Mouse (Mus musculus) heart, adult 2 months (tissue): ENCODE data around the gene Slc27a1. TPM values are rescaled to one million over a fixed set of nuclear protein-coding genes. Genes with fewer than 3 reads are reported as not detected.

Source experiments
- DNase-seq, 2 experiments: peaks; one replicate each; pipeline ENCODE4 v3.0.0; 2021
- H3K27ac ChIP-seq: fragments of 200-600 bp; 2 replicates; pipeline ENCODE4 v1.8.1; 2022
- H3K27me3 ChIP-seq: fragments of 200-500 bp; 2 replicates; pipeline ENCODE4 v1.6.1; 2012; ENCODE audit warnings: mild to moderate bottlenecking, low read length, inconsistent platforms, mixed read lengths; ENCODE audit not compliant: control insufficient read depth, insufficient read depth
- H3K36me3 ChIP-seq: fragments of 200-500 bp; 2 replicates; pipeline ENCODE4 v1.6.1; 2012; ENCODE audit warnings: low read length, inconsistent platforms; ENCODE audit not compliant: control insufficient read depth, insufficient read depth
- H3K4me1 ChIP-seq: fragments of 200-500 bp; 2 replicates; pipeline ENCODE4 v1.6.1; 2011; ENCODE audit warnings: low read length; ENCODE audit not compliant: control insufficient read depth, insufficient read depth
- H3K4me3 ChIP-seq: fragments of 200-600 bp; 2 replicates; pipeline ENCODE4 v1.8.1; 2022
- H3K79me2 ChIP-seq: fragments of 200-500 bp; replicated peaks from 2 replicates; pipeline ENCODE4 v1.6.1; 2012; ENCODE audit warnings: mild to moderate bottlenecking, inconsistent platforms, low read length, moderate library complexity, mixed read lengths; ENCODE audit not compliant: control insufficient read depth, insufficient read depth
- H3K9ac ChIP-seq: fragments of 200-500 bp; 2 replicates; pipeline ENCODE4 v1.6.1; 2012; ENCODE audit warnings: low read depth, mild to moderate bottlenecking, control low read depth, inconsistent platforms, low read length, mixed read lengths
- CTCF ChIP-seq: fragments of 200-600 bp; IDR thresholded peaks from 2 replicates; pipeline ENCODE4 v1.8.1; 2022; ENCODE audit warnings: antibody characterized with exemption, mild to moderate bottlenecking, moderate library complexity
- EP300 ChIP-seq: fragments of 200-500 bp; IDR thresholded peaks from 2 replicates; pipeline ENCODE4 v1.6.1; 2011; ENCODE audit warnings: low read depth, low read length, control low read depth; ENCODE audit not compliant: insufficient read depth
- POLR2A ChIP-seq: fragments of 200-500 bp; IDR thresholded peaks from 2 replicates; pipeline ENCODE4 v1.6.1; 2011; ENCODE audit warnings: mild to moderate bottlenecking, low read depth, low read length, control low read depth; ENCODE audit not compliant: insufficient read depth
- WGBS: fragments of 180-500 bp; shearing (Covaris S2); methylation state at CpG from one replicate; pipeline ENCODE4 v1.1.7; 2018; 5-methylcytosine and 5-hydroxymethylcytosine counted together
- intact Hi-C: fragments of 180-260 bp; cut with DNase I; formaldehyde crosslinking; loops from one replicate; pipeline ENCODE4 v1.15.1; 2025
- polyA plus RNA-seq: library from polyadenylated mRNA; depleted of rRNA; stranded (reverse); fragments of >200 nt; gene quantifications from 2 replicates; pipeline ENCODE4 v1.2.3, GENCODE M21; 2012
- total RNA-seq, 2 experiments: library from RNA; stranded (reverse); gene quantifications; 2 replicates each; pipeline ENCODE4 v1.2.3; 2021

The Slc27a1 gene
- total and polyA plus RNA-seq, 3 experiments = 159 to 227 (median 191) TPM

DNA sequence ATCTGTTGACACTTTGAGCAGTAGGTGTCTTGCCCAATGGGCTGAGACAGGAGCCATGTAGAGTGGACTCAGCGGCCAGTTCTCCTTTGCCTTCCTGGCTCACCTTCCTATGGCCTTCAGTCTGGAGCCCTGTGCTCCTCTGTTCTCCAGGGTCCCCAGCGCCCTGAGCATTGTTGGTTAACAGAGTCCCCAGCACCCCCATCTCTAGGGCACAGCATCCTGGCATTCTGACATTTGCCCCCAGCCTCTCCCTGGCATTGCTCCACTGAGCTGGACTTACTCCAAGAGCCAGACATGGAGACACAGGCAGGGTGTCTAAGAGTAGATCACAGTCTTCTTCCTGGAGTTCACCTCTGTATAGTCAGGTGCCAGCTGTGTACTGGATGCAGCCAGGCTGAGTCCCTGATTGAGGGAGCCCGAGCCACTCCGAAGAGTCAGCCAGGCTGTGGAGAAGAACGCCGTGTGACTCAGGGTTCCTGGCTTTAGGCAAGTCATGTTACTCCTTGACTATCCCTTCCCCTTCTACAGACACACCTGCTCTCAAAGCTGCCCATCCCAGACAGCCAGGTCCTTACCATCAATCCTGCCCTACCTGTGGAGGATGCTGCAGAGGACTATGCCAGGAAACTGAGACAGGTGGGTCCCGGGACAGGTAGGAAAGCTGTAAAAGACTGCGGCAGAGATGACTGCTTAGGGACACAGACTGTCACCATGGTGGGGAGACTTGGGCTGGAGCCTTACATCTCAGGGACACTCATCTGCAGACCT, 25.1 kb downstream of the Slc27a1 start:
- Histone ChIP-seq H3K9ac (no peak overlapping the region), H3K27me3 (no peaks in the 10 kb centered on the region), H3K79me2 (no peaks in the 10 kb centered on the region), H3K27ac (no peak overlapping the region), H3K4me1 (peaks cover 10% of the 10 kb centered on the region), H3K36me3 (no peaks in the 10 kb centered on the region), H3K4me3 (no peak overlapping the region)
- WGBS = 87% methylated on average over 8 of the region's 8 CpGs
- intact Hi-C loops = loop anchor here (2.0 to 5.0 kb wide), 4 partner anchors 17 to 151 kb away; partner anchors contain the start of genes Abhd8, Colgalt1 and Mrpl34
- DNase-seq = no peak
- TF ChIP-seq EP300 (no peak), POLR2A (no peak), CTCF (no peak)

- WGBS = 96% methylated on average over 4 of the region's 4 CpGs
- Histone ChIP-seq H3K27me3 (no peaks in the 10 kb centered on the region), H3K79me2 (no peaks in the 10 kb centered on the region), H3K27ac (no peak overlapping the region), H3K9ac (no peak overlapping the region), H3K4me3 (no peak overlapping the region), H3K4me1 (peaks cover 10% of the 10 kb centered on the region), H3K36me3 (no peaks in the 10 kb centered on the region)
- no peak for TF ChIP-seq POLR2A
- no peak for TF ChIP-seq EP300
- TF ChIP-seq CTCF = no peak
- intact Hi-C loops = loop anchor here (2.0 to 5.0 kb wide), 3 partner anchors 97 to 152 kb away; partner anchors contain the start of genes Abhd8 and Mrpl34
- no peak for DNase-seq
Measured at GRCm38 (mm10) chr8:71594324-71594722, 25.6 kb downstream of the Slc27a1 start.

GRCm38 (mm10) chr8:71595862-71596261, 27.2 kb downstream of the Slc27a1 start:
- Histone ChIP-seq H3K36me3 (no peaks in the 10 kb centered on the region), H3K4me1 (peaks cover 10% of the 10 kb centered on the region), H3K4me3 (no peak overlapping the region), H3K27me3 (no peaks in the 10 kb centered on the region), H3K79me2 (no peaks in the 10 kb centered on the region), H3K9ac (no peak overlapping the region), H3K27ac (no peak overlapping the region)
- 10% methylated on average over 27 of the region's 27 CpGs for WGBS
- TF ChIP-seq POLR2A (no peak), EP300 (0 out of 2 replicates have a peak, but pooled peaks have one; percentile 27), CTCF (0 out of 2 replicates have a peak, but pooled peaks have one; percentile 100)
- intact Hi-C loops = loop anchor here (1.0 to 2.0 kb wide), 3 partner anchors 35 to 153 kb away; no protein-coding TSS in a partner anchor
- DNase-seq = peak; percentile 88 to 93

- H3K79me2 ChIP-seq = no peaks in the 10 kb centered on the region
- no peaks in the 10 kb centered on the region for H3K36me3 ChIP-seq
- WGBS = 56% methylated on average over 6 of the region's 6 CpGs
- TF ChIP-seq POLR2A (no peak), EP300 (no peak), CTCF (no peak)
- no peak overlapping the region for H3K9ac ChIP-seq
- DNase-seq = no peak
- H3K27ac ChIP-seq = no peak overlapping the region
- no peaks in the 10 kb centered on the region for H3K27me3 ChIP-seq
- no peak overlapping the region for H3K4me3 ChIP-seq
- intact Hi-C loops = loop anchor here (1.0 kb wide), 2 partner anchors 35 to 64 kb away; no protein-coding TSS in a partner anchor
- peaks cover 10% of the 10 kb centered on the region for H3K4me1 ChIP-seq
Measured at GRCm38 (mm10) chr8:71596384-71596783, 27.7 kb downstream of the Slc27a1 start.

GRCm38 (mm10) chr8:71596798-71597197, 28.1 kb downstream of the Slc27a1 start:
- Histone ChIP-seq H3K36me3 (no peaks in the 10 kb centered on the region), H3K79me2 (no peaks in the 10 kb centered on the region), H3K27ac (no peak overlapping the region), H3K4me1 (peaks cover 10% of the 10 kb centered on the region), H3K27me3 (no peaks in the 10 kb centered on the region), H3K9ac (no peak overlapping the region), H3K4me3 (no peak overlapping the region)
- TF ChIP-seq EP300 (no peak), POLR2A (no peak), CTCF (no peak)
- 72% methylated on average over 4 of the region's 4 CpGs for WGBS
- peak in 1 of 2 experiments; percentile 41 for DNase-seq
- intact Hi-C loops = loop anchor here (1.0 kb wide), 2 partner anchors 35 to 64 kb away; no protein-coding TSS in a partner anchor

DNA sequence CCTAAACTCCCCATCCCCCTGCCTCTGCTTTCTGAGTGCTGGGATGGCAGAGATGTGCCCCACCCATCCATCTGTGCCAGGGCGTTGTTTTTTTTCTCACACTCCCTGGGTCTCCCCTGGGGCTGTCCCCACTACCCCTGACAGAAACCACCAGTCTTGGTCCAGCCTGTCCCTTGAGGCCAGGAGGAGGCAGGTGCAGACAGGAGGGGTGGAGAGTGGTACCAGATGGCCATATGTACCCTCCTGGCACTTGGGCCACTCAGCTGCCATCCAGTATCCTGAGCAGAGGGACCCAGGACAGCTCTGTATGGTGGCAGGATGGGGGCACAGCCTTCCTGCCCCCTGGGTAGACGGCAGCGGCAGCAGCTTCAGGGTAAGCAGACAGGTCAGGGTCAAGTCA, 28.8 kb downstream of the Slc27a1 start, which contains the start of gene Fam129c:
Gene Fam129c (plus strand): TSS at position 198 of the 400 bp plus-strand sequence.
- H3K4me1 ChIP-seq = peaks cover 10% of the 10 kb centered on the region
- TF ChIP-seq EP300 (no peak), CTCF (no peak), POLR2A (no peak)
- no peak within 1 kb of the TSS for H3K4me3 ChIP-seq
- intact Hi-C loops = no loop called here
- H3K9ac ChIP-seq = no peak within 1 kb of the TSS
- no peaks in the 10 kb centered on the region for H3K27me3 ChIP-seq
- no peak for DNase-seq
- no peaks in the 10 kb centered on the region for H3K79me2 ChIP-seq
- H3K36me3 ChIP-seq = no peaks in the 10 kb centered on the region
- no peak within 1 kb of the TSS for H3K27ac ChIP-seq
- 85% methylated on average over 3 of the region's 3 CpGs for WGBS
